In the genomic region with DNA sequence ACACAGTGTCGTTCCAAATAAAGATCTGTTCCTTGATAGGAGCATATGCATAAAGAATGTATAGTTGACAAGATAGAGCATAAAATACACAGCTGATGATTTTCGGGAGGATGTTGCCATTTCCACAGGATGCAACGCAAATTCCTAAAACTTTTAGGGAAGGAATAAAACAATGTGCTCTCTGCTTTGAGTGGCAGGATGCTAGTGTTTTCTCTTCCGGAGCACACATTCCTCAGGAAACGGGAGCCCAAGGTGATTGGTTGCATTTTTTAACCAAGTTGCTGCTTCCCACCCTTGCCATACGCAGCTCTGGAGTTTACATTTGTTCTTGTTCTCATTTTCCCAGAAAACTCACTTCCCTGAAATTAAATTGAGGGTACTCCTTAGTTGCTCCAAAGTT, we compare ENCODE assay signal across 25 mouse cellular contexts.
DNase-seq lines count a peak whose midpoint lies in the region; ATAC-seq lines count a peak whose summit lies in the region.
"Had no signal": no experiment of that assay in that cellular context is flagged by ENCODE, and none has a peak within 500 bp of the region (broad histone marks: within the 10 kb centered on the region; RNA-seq: fewer than 3 reads in every experiment).

No protein-coding gene starts in this region.

- H3K4me2 ChIP-seq in lung, embryonic 16.5 days (ENCODE audit: low read depth, low read length), result no peak overlapping the region
- H3K4me2 ChIP-seq: embryonic facial prominence, embryonic 13.5 days; forebrain, embryonic 12.5 days; forebrain, embryonic 15.5 days; heart, embryonic 11.5 days; hindbrain, embryonic 12.5 days; hindbrain, embryonic 15.5 days had no signal

- no peaks in the 10 kb centered on the region for H3K9me3 ChIP-seq in heart, embryonic 10.5 days
- H3K9me3 ChIP-seq in lung, embryonic 16.5 days (ENCODE audit: control insufficient read depth, low read length), result no peaks in the 10 kb centered on the region
- H3K9me3 ChIP-seq: embryonic facial prominence, embryonic 10.5 days; embryonic facial prominence, embryonic 13.5 days; forebrain, embryonic 12.5 days; forebrain, embryonic 15.5 days; hindbrain, embryonic 12.5 days; hindbrain, embryonic 15.5 days had no signal

- 0 out of 2 replicates have a peak, but pooled peaks have one; percentile 54 for ATAC-seq in lung, embryonic 16.5 days (ENCODE audit: low read depth)
- ATAC-seq: forebrain, embryonic 15.5 days had no signal

- WGBS in heart, embryonic 10.5 days, result 64% methylated on average over 6 of the region's 6 CpGs
- WGBS in lung, embryonic 16.5 days, result 45% methylated on average over 6 of the region's 6 CpGs

- no peaks in the 10 kb centered on the region for H3K4me1 ChIP-seq in heart, embryonic 10.5 days
- no peaks in the 10 kb centered on the region for H3K4me1 ChIP-seq in lung, embryonic 16.5 days (replicated peaks; ENCODE audit: control insufficient read depth, insufficient read depth, low read length)
- H3K4me1 ChIP-seq: embryonic facial prominence, embryonic 10.5 days; embryonic facial prominence, embryonic 13.5 days; forebrain, embryonic 12.5 days; forebrain, embryonic 15.5 days; hindbrain, embryonic 12.5 days; hindbrain, embryonic 15.5 days had no signal

- H3K4me3 ChIP-seq in heart, embryonic 10.5 days, result no peak overlapping the region
- H3K4me3 ChIP-seq in lung, embryonic 16.5 days (ENCODE audit: low read length), result no peak overlapping the region
- H3K4me3 ChIP-seq: embryonic facial prominence, embryonic 10.5 days; embryonic facial prominence, embryonic 13.5 days; erythroblast, embryonic 14.5 days; forebrain, embryonic 12.5 days; forebrain, embryonic 15.5 days; heart, adult 2 months; hindbrain, embryonic 12.5 days; hindbrain, embryonic 15.5 days had no signal

- H3K27ac ChIP-seq in heart, embryonic 10.5 days, result no peak overlapping the region
- peak overlapping the region; percentile 32; the same call in 1 of the 2 replicates for H3K27ac ChIP-seq in lung, embryonic 16.5 days (ENCODE audit: low read length)
- H3K27ac ChIP-seq: embryonic facial prominence, embryonic 10.5 days; embryonic facial prominence, embryonic 13.5 days; forebrain, embryonic 12.5 days; forebrain, embryonic 15.5 days; heart, adult 2 months; hindbrain, embryonic 12.5 days; hindbrain, embryonic 15.5 days had no signal

- H3K27me3 ChIP-seq in heart, embryonic 10.5 days (ENCODE audit: insufficient read depth, poor library complexity, severe bottlenecking), result no peaks in the 10 kb centered on the region
- no peaks in the 10 kb centered on the region for H3K27me3 ChIP-seq in lung, embryonic 16.5 days (ENCODE audit: control insufficient read depth, insufficient read depth, low read depth, low read length)
- H3K27me3 ChIP-seq: embryonic facial prominence, embryonic 13.5 days; forebrain, embryonic 12.5 days; forebrain, embryonic 15.5 days; hindbrain, embryonic 12.5 days; hindbrain, embryonic 15.5 days had no signal

- peak; percentile 23 for DNase-seq in heart, adult 11 months
- no peak for DNase-seq in heart, embryonic 10.5 days (ENCODE audit: low spot score)
- peak; percentile 30 for DNase-seq in kidney, postnatal 14 days
- no peak for DNase-seq in kidney, postnatal 10 days
- DNase-seq in lung, adult 18-20 months, result no peak
- DNase-seq in R1 (ENCODE audit: low read depth, low spot score), result peak; percentile 10
- no peak for DNase-seq in cerebellum, adult 11 months
- DNase-seq: adrenal gland, postnatal 10 days; adrenal gland, postnatal 36 days; cerebellum, adult 11-12 months; cerebellum, adult 8-10 months; cerebellum, postnatal 10 days; cerebellum, postnatal 36 days; embryo, embryonic 11 days; gastrocnemius, postnatal 25 days; heart, adult 2 months had no signal

- H3K9ac ChIP-seq in lung, embryonic 16.5 days (ENCODE audit: low read length), result no peak overlapping the region
- H3K9ac ChIP-seq: embryonic facial prominence, embryonic 13.5 days; forebrain, embryonic 12.5 days; forebrain, embryonic 15.5 days; hindbrain, embryonic 12.5 days; hindbrain, embryonic 15.5 days had no signal

- no peaks in the 10 kb centered on the region for H3K36me3 ChIP-seq in heart, embryonic 10.5 days
- H3K36me3 ChIP-seq in lung, embryonic 16.5 days (ENCODE audit: control insufficient read depth, insufficient read depth, low read length), result no peaks in the 10 kb centered on the region
- H3K36me3 ChIP-seq: embryonic facial prominence, embryonic 10.5 days; embryonic facial prominence, embryonic 13.5 days; forebrain, embryonic 12.5 days; forebrain, embryonic 15.5 days; hindbrain, embryonic 12.5 days; hindbrain, embryonic 15.5 days had no signal

Comparison
In these comparisons a context has a peak if more than half of its experiments do, and no peak if none do; other contexts are left out.
1. DNase-seq: peak in heart, adult 11 months (single experiment), kidney, postnatal 14 days (single experiment) and R1 (single experiment); none in heart, embryonic 10.5 days (single experiment), kidney, postnatal 10 days (single experiment), lung, adult 18-20 months (0 of 2) and cerebellum, adult 11 months (single experiment).